Mouse (Mus musculus) right cerebral cortex, postnatal 36 days (tissue): ENCODE data around the gene Mcm2.

ENCODE experiments used
- DNase-seq, 2 experiments: peaks; one replicate each; pipeline ENCODE4 v3.0.0; 2022; ENCODE audit warnings: low spot score in 2 of 2, mixed read lengths in 1 of 2

Gene Mcm2

DNA sequence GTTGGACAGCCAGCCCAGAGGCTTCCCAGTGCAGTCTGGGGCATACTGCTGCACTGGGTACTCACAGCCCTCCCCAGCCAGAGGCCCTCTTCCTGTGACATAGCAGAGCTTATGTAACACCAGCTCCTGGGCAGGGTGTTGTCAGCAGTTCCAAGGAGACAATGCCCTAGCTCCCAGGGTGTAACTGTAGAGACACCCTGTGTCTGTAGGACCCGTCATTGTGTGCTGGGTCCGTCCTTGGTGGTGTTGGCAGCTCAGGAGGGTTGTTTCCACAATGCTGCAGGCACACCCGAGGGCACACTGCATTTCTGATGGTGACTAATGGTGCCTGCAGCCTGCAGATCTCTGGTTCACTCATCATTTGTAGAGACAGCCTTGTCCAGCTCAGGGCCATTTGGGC is 28.3 kb upstream of the Mcm2 start:
- no peak for DNase-seq

DNA sequence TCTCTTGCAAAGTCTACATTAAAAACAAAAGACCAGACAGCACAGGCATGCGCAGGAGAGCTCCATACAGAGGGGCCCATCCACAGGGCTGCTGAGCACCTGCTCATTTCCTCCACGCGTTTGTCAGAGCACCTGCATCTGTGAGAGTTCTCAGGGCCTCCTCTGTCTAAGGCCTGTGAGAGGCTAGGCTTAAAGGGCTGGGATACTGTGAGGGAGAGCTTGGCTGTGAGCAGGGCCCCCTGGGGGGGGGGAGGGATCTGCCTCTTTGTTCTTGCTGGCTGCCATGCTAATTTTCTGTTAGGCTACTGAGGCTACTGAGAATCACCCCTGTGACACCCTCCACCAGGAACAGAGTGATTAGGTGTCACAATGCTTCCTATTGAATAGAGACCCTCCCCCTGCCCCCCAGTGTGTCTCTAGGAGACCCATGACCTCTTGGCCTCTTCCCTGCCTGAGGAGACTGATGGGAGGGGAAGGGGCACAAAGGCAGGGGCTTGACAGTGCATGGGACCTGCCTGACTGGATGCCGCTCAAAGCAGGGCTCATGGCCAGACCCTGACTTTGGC is 27.1 kb upstream of the Mcm2 start:
- no peak for DNase-seq

DNA sequence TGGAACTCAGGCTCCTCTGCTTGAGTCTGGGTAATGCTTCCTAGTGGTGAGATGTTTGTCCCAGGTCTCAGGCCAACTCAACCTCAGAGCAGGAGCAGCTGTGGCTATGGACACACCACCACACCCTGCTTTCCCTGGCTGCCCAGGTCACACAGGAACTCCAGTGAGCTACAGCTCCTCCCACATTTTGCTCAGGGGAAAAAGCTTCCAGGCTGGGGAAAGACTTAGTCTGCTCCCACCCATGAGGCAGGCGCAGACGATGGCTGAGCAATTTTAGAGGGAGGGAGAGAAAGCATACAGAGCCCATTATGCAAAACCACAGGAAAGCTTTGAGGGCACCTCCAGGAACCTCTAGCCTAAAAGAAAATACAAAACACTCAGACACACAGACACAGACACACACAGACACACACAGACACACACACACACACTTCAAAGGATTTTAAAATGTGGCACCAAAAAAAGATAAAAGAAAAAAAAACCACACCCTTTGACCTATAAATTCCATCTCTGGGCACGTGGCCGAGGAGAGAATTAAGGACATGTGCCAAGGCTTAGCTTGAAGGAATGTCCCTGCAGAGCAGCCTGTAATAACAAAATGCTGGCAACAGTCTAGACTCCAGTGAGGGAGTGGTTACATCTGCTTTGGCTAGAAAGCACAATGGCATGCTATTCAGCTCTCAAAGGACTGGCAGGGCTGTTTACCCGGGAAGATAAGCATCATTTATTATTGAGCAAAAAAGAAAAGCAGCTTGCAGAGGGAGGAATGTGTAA is 26.1 kb upstream of the Mcm2 start:
- no peak for DNase-seq

DNA sequence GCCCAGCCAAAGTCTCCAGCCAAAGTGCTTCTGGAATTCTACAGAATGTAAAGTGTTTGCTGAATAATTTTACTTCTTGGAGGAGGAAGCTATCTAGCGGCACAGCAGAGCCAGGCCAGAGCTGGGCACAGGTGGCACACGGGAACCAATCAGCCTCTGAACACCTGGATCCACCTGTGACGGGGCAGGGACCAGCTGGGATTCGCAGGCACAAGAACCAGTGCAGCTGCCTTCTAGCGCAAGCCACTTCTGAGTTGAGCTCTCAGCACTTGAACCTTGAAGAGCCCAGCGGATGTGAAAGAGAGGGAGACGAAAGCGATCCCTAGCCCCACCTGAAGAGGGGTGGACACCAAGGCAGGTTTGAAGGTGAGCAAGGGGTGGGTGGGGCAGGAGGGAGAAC is 20.2 kb upstream of the Mcm2 start:
- no peak for DNase-seq

DNA sequence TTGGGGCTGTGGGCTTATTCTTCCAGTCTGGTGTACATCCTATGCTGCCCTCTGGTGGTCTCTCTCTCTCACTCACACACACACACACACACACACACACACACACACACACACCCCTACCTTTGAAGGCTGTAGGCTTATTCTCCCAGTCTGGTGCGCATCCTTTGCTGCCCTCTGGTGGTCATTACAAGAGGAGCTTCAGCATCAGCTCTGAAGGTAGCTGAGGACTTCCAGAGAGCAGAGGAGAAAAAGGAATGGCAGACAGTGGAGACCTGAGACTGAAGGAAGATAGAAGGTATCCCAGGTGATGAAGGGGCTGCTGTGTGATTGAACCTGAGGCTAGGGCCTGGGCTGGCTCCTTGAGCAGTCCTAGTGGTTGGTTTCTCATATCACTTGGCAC is 17.6 kb upstream of the Mcm2 start:
- DNase-seq = peak in 1 of 2 experiments; percentile 28

DNA sequence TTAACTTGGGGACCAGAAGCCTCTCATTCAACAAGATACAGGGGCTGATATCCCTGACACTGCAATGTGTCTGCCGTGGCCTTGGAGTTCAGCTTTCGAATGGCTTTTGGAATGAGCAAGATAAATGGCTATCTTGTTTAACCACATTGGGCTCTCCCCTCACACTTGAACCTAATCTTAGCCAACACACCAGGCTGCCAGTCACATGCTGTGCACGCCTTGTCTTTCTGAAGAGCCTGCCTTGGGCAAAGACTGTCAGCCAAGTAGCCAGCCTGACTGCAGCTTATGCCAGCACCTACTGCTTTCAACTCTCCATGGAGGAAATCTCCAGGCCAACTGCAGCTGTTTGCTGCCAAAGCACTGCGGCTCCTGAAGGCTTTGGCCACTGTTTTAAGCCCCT is 16.9 kb upstream of the Mcm2 start:
- no peak for DNase-seq

DNA sequence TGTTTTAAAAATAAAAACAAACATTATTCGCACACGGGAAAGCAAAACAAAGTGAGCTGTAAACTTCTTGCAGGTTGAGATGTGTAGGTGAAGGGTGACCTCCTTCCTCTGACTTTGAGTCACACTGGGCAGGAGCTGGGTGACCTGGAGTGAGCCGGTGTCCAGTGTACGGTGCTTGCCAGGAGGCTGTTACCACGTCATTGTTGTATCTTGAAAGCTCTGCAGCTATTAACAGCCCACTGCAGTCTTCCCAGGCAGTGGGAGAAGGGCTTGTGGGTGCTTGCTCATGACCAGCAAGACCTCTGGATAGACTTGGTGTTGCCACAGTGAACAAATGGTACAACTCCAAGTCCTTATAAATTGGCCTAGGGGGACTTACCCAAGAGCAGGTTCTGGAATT is 16.2 kb upstream of the Mcm2 start:
- no peak for DNase-seq

DNA sequence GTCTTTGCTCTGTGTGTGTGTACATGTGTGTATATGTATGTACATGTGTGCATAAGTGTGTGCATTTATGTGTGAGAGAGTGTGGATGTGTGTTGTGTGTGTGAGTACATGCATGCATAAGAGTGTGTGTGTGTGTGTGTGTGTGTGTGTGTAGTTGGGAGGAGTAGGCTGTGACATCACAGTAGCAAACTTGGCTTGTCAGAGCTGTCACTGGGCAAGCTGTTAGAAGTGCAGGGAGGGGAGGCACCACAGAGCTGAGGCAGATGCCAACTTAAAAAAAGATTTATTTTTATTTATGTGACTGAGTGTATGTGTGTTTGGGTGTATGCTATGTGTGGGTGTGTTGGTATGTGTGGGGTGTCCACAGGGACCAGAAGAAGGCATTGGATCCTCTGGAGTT is 14.9 kb upstream of the Mcm2 start:
- no peak for DNase-seq

DNA sequence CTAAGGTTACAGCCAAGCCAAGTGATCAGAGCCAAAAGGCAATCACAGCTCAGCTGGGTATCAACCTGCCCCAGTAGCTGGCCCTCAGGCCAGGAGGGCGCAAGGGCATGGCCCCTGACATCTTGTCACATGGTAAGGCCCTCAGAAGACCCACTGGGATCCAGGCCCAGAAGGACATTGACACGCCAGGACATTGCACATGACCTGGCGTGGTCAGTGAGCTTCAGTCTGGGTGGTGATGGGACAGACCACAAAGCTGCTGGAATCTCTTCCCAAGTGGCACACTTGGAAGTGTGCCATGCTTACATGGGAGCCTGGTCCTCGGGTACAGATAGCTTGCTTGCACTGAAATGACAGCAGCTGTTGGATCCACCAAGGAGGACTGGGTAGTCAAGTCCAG is 14.4 kb upstream of the Mcm2 start:
- DNase-seq = no peak

DNA sequence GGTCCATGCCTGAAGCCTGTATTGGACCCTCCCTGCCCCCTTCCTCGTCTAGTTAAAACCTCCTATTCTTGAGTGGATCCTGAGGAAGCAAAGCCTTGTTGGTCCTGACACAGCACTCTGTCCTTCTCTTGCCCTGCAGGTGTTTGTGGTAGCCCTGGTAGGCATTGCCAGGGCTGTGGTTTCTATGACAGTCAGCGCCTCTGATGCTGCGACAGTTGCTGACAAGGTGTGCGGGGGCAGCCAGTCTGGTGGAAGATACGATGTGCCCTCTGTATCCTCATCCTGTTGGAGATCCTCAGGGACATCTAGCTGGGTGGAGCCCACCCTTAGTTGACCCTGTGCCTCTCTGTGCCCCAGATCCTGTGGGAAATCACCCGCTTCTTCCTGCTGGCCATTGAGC is 10.6 kb upstream of the Mcm2 start:
- no peak for DNase-seq

DNA sequence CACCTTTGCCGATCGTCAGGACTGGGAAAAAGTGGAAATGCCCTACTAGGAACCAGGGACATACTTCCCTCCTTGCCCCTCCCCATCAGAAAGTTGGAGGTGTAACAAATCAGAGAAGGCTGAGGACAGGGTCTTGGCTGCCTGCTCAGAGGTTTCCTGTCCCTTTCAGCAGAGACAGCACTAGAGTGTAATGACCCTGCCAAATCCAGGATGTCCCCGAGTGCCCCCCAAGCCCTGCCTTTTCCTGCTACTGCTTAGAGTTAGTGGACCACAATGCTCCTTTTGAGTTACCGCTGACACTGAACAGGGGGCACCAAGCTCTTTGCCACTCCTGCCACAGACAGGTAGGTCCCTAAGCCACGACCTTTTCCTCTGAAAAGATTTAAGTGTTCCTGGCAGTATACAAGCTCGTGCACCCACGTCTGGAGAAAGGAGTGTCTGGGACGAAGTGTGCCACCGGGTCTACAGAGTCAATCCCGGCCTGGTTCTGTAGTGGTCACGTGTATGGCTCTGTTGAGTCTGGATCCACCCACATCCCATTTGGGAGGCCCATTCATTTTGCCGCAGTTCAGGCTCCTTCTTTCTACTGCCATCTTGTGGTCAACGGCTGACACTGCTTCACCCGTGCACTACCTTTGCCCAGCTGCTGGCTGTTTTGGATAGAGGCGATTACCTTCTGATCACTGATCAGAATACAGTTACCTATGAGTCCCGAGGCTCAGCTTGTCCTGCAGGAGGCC is 8.0 kb upstream of the Mcm2 start:
- DNase-seq = peak in 1 of 2 experiments; percentile 53

DNA sequence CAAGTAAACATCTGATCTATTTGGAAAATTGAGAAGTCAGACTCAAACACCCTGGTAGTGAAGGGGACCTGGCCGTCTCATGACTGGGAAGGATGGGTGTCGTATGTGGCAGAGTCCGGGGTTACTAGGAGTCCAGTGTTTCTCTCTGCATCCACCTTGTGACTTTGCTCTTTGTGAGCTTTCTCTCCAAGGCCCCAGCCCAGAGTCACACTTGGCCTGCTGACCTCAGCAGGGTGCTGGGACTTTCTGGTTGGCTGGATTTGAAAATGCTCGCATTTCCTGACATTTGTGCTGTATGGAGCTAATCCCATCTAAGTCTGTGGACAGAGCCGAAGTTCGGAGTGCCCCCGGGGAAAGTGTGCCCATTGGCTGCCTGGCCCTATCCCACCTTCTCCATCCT is 6.5 kb upstream of the Mcm2 start:
- no peak for DNase-seq

DNA sequence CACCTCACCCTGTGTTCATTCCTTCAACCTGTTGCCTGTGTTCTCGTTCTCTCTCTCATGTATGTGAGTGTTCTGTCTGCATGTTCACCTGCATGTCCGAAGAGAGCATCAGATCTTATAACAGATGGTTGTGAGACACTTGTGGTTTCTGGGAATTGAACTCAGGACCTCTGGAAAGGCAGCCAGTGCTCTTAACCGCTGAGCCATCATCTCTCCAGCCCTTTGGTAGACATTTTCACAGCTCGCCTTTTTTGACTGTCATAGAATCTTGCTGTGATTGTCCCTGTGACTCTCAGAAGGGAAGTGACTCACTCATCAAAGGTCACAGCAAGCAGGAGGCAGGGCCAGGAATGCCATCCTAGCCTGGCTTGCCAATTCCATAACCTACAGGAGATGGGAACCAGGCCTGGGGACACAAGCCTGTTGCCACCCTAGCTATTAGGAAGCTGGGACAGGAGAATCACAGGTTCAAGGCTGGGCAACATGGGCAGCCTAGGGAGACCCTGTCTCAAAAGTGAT is 5.9 kb upstream of the Mcm2 start:
- no peak for DNase-seq

DNA sequence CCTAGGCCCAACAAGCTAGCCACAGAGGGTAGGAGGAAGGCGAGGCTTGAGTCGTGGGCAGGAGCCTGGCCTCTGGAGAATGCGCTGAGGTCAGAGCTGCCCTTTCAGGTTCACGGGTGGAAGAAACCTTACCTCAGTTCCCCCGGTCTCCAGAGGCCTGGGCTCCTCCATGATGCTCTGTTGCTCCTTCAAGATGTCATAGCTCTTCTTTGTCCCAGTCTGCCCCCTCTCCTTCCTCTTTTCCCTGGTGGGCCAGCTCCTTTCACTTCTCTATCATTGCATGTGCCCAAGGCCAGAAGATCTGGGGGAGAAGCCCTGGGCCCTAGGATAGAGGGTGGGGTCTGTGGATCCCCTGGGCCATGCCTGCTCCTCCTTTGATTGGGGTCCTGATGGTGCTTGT is 5.1 kb upstream of the Mcm2 start:
- no peak for DNase-seq

DNA sequence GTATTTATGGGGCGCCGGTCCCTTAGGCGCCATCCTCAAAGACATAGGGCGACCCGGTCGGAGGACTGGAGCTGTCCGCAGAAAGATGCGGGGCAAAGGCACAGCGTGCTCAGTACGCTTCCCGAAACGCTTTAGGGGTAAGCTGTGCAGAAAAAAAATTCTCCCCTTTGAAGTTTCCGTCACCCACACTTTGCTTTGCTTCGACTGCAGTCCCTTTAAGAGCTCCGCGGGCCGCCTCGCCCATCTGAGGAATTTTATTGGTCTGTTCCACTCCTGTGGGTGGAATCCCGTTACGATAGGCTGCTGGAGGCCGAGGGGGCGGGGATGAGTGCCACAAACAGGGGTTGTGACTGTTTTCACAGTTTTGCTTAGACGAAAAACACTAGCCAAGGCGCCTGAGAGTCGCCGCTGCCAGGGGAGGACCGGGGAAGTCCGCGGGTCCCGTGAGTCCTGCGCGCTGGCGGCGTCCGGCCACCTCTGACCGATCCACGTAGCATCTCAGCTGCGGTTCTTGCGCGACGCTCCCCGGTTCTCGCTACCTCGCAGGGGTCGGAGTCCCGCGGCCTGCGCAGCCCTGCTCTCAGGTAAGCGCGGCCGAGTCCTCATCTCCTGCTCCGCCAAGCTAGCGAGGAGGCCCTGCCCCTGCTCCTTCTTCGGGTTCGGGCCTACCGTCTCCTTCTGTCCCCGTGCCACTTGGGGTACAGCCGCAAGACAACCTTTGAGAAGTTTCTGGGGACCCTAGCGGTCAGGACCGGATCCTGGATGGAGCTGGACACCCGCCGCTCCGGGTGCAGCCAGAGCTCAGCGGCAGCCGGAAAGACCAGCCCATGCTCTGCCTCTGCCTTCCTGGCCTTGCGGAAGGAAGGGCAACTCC is 3.6 kb upstream of the Mcm2 start, which contains the start of gene Tpra1:
Gene Tpra1 (plus strand): TSS at position 305 of the 874 bp plus-strand sequence.
- peak; percentile 95 for DNase-seq

DNA sequence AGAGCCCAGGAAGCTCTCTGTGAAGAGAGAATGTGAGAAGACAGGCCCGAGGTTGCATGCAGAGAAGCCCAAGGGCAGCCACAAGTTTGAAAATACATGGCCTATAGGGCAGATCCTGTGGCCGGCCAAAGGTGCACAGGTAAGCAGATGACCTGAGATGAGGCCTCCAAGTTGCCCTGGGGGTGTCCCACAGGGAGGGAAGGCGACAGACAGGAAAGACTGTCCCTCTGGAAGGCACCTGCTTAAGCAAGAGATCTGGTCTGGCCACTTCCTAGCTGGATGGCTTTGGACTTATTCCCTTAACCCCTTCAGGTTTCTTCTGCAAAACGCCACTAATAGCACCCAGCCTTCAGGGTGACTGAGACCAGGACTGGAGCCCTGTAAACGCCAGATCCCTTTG is 2.9 kb upstream of the Mcm2 start:
- no peak for DNase-seq

DNA sequence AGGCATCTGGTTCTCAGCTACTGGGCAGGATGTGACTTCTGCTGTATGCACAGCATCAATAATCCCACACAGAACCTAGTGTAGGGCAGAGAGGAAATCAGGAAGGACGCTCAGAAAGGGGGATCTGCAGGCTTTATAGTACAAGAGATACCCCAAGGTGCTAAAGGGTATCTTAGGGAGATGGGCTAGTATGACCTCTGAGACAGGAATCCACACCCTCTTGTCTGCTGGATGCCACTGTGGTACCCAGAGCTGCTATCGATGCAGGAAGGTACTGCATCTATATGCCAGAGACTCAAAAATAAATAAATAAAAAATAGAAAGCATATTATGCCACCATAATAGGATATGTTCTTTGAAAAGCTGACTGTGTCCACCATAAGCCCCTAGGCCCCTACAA is 1.0 kb upstream of the Mcm2 start:
- no peak for DNase-seq

DNA sequence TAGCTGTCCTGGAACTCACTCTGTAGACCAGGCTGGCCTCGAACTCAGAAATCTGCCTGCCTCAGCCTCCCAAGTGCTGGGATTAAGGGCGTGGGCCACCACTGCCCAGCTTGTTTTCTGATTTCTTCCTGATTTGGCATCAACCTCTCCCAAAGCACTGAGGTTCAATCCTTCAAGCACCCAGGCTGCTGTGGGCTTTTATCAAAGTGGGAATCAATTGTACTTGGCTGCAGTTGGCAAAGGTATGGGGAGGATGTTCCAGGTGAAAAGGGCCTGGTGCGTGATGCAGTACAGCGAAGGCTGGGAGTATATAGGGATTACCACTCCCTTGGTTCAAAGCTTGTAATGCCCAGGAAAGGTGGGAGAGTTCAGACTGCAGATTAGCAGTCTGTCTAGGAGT is 506 bp upstream of the Mcm2 start:
- DNase-seq = no peak

DNA sequence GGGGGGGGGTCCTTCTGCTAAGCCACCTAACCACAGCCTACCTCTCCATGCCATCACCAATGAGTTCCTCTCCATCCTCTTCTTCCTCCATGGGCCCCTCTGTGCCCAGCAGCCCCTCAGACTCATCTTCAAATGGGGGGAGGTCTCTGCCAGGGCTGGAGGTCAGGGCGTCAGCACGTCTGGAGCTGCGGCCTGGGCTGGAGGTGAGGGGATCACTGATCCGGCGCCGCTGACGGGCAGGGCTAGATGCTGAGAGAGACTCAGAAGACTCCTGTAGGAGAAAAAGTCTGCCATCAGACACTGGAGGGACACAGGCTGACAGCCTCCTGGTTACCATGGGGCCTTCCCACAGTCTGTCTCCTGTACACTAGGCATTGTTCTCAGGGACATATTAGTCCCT is 1.3 kb downstream of the Mcm2 start:
- no peak for DNase-seq

DNA sequence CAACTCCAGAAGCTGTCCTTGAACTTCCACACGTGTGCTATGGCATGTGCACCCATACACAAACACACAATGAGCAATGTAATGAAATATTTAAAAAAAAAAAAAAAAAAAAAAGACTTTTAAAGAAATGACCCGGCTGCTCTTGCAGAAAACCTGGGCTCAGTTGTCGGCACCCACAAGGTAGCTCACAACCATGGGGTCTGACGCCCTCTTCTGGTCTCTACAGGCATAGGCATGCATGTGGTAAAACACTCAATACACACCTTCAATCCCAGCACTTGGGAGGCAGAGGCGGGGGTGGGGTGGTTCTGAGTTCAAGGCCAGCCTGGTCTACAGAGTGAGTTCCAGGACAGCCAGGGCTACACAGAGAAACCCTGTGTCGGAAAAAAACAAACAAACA is 2.6 kb downstream of the Mcm2 start:
- no peak for DNase-seq

DNA sequence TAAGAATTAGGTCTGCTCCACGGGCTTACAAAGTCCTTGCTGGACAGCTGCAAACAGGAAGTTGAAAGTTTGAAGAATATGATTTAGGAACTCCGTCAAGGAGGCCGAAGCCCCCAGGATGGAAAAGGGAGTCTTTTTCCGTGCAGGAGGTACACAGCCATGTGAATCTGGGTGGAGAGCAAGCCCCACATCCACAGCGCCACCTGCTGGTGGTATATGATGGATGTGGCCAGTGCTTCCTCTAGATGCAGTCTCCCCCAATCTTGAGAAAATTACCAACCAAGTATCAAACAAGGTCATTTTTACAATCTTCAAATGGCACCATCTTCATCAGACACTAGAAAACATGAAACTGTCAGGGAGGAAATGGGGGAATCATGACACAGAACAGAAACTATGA is 5.0 kb downstream of the Mcm2 start:
- no peak for DNase-seq

DNA sequence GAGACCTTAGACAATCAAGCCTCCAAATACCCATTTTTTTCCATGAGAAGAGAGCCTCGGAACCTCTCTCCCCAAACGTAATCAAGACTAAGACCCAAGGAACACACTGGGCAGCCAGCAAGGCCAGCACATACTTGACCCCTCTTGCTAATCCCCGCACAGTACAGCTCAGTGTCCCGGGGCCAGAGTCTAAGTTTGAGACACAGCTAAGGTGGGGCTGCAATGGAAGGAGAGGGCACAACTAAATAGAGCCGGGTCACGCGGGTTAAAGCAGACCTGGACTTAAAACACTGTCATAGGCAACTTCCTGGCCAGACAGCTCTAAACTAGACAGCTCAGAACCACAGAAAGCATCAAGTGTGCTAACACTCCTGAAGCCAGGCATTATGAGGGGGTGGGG is 7.7 kb downstream of the Mcm2 start:
- DNase-seq = no peak
